Mouse (Mus musculus) kidney, adult 8-10 months (tissue): Measurements from ENCODE around the gene Krt80.

ENCODE experiments used
- DNase-seq, 2 experiments: peaks; one replicate each; pipeline ENCODE4 v3.0.0; 2022

Krt80 gene

GRCm38 (mm10) chr15:101370101-101370911 lies at the start of gene Krt80:
Gene Krt80 (minus strand): TSS chr15:101370162.
- peak; percentile 77 to 78 for DNase-seq

GRCm38 (mm10) chr15:101418950-101419349 lies 49.0 kb upstream of the Krt80 start:
- DNase-seq, result no peak

GRCm38 (mm10) chr15:101414807-101415565 lies 45.0 kb upstream of the Krt80 start:
- DNase-seq, result no peak

- peak in 1 of 2 experiments; percentile 24 for DNase-seq
Measured at GRCm38 (mm10) chr15:101413916-101414635, 44.1 kb upstream of the Krt80 start.

GRCm38 (mm10) chr15:101412188-101412587 lies 42.2 kb upstream of the Krt80 start:
- DNase-seq, result peak; percentile 67 to 81

GRCm38 (mm10) chr15:101410775-101411174 lies 40.8 kb upstream of the Krt80 start, which contains the start of gene Krt7:
Gene Krt7 (plus strand): TSS chr15:101411043.
- DNase-seq, result peak; percentile 52 to 77

GRCm38 (mm10) chr15:101398269-101398668 lies 28.3 kb upstream of the Krt80 start:
- DNase-seq, result peak in 1 of 2 experiments; percentile 34

GRCm38 (mm10) chr15:101397683-101398082 lies 27.7 kb upstream of the Krt80 start:
- DNase-seq, result no peak

- DNase-seq, result no peak
Measured at GRCm38 (mm10) chr15:101396921-101397320, 27.0 kb upstream of the Krt80 start.

GRCm38 (mm10) chr15:101396466-101396865 lies 26.5 kb upstream of the Krt80 start:
- no peak for DNase-seq

- peak; percentile 41 to 50 for DNase-seq
Measured at GRCm38 (mm10) chr15:101394908-101395307, 24.9 kb upstream of the Krt80 start.

- DNase-seq, result no peak
Measured at GRCm38 (mm10) chr15:101392251-101392650, 22.3 kb upstream of the Krt80 start.

GRCm38 (mm10) chr15:101390203-101390602 lies 20.2 kb upstream of the Krt80 start:
- DNase-seq, result no peak

GRCm38 (mm10) chr15:101388034-101388541 lies 18.1 kb upstream of the Krt80 start:
- no peak for DNase-seq

GRCm38 (mm10) chr15:101387176-101387575 lies 17.2 kb upstream of the Krt80 start:
- peak; percentile 45 to 53 for DNase-seq

- no peak for DNase-seq
Measured at GRCm38 (mm10) chr15:101385064-101385463, 15.1 kb upstream of the Krt80 start.

GRCm38 (mm10) chr15:101384610-101385009 lies 14.6 kb upstream of the Krt80 start:
- no peak for DNase-seq

- no peak for DNase-seq
Measured at GRCm38 (mm10) chr15:101382811-101383210, 12.8 kb upstream of the Krt80 start.

GRCm38 (mm10) chr15:101381758-101382157 lies 11.8 kb upstream of the Krt80 start:
- DNase-seq, result peak; percentile 44 to 50

GRCm38 (mm10) chr15:101378646-101379045 lies 8.7 kb upstream of the Krt80 start:
- DNase-seq, result no peak

GRCm38 (mm10) chr15:101376776-101377061 lies 6.8 kb upstream of the Krt80 start:
- peak; percentile 60 to 67 for DNase-seq

- no peak for DNase-seq
Measured at GRCm38 (mm10) chr15:101375956-101376775, 6.2 kb upstream of the Krt80 start.
